Mouse (Mus musculus) regulatory T cell (primary cell): ENCODE data around the gene Gm7980.
"Not testable (repeated sequence)": the region's sequence is repeated elsewhere in the genome, so short reads cannot be mapped to it uniquely, and the experiment has no call there.

Experiments
- in situ Hi-C: fragments of 300-600 bp; cut with MboI, MseI; formaldehyde crosslinking; loops from one replicate; pipeline ENCODE4 v1.15.1; 2025; ENCODE audit warnings: high pct_unique_total_duplicates

The Gm7980 gene

GRCm38 (mm10) chr14:41907190-41907589 is at the start of gene Gm7980:
Gene Gm7980, minus strand, starts transcription at chr14:41907290.
- in situ Hi-C loops, result loop anchor here (5.0 to 25.0 kb wide), 2 partner anchors 745 to 1390 kb away; partner anchors contain the start of gene Mbl1

- in situ Hi-C loops, result not testable (repeated sequence)
Observed at GRCm38 (mm10) chr14:41943695-41944094, 36.6 kb upstream of the Gm7980 start, which contains the start of gene 1700024B05Rik. Gene 1700024B05Rik, plus strand, starts transcription at chr14:41943995.

- in situ Hi-C loops, result loop anchor here (10.0 to 25.0 kb wide), 2 partner anchors 762 to 1260 kb away; partner anchors contain the start of gene Mbl1
Observed at GRCm38 (mm10) chr14:41924649-41925048, 17.6 kb upstream of the Gm7980 start, which contains the start of gene 1700049E17Rik1. Gene 1700049E17Rik1, plus strand, starts transcription at chr14:41924949.
